ENCODE assay signal across 13 mouse cellular contexts in the genomic region with DNA sequence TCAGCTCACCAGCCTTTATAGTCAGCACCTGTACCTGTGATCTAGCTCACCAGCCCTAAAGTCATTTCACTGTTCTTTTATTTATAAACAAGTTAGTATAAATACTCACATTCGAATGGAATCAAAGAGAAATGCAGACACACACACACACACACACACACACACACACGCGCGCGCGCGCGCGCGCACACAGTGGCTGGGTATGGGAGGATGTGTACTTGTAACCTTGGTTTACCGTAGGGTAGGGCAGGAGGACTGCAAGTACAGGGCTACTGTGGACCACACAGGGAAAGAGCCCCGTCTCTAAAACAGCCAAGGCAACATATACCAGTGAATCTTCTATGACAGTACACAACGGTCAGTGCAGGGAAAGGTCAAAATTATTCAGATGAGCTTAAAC.
DNase-seq lines count a peak whose midpoint lies in the region; TF ChIP-seq lines count a peak whose summit lies in the region.
"Had no signal": no experiment of that assay in that cellular context is flagged by ENCODE, and none has a peak within 500 bp of the region (broad histone marks: within the 10 kb centered on the region; RNA-seq: fewer than 3 reads in every experiment).

No protein-coding gene starts in this region.

- WGBS in lung, adult 2 months: 91% methylated on average over 13 of the region's 13 CpGs

- no peak for TF ChIP-seq CTCF in layer of hippocampus, adult 2 months (conservative IDR thresholded peaks at IDR 0.05)
- TF ChIP-seq CTCF in lung, adult 2 months (IDR thresholded peaks at IDR 0.05; ENCODE audit: insufficient read depth, low read length): no peak

- H3K4me1 ChIP-seq in lung, adult 2 months (ENCODE audit: control insufficient read depth, insufficient read depth, low read length): peaks cover 10% of the 10 kb centered on the region; the same call in 1 of the 2 replicates

- TF ChIP-seq POLR2A in lung, adult 2 months (IDR thresholded peaks at IDR 0.05; ENCODE audit: borderline replicate concordance, extremely low read depth, low read depth, low read length): no peak

- DNase-seq in adrenal gland, postnatal 14 days: peak; percentile 37
- no peak for DNase-seq in adrenal gland, postnatal 25 days
- peak in 1 of 2 experiments; percentile 11 for DNase-seq in layer of hippocampus, adult 2 months (ENCODE audit: low spot score in 2 of 2)
- no peak for DNase-seq in layer of hippocampus, postnatal 25 days (ENCODE audit: extremely low spot score in 1 of 2, low spot score in 1 of 2)
- peak; percentile 64 for DNase-seq in CD4-positive, CD25-positive, alpha-beta regulatory T cell, adult 2 months (ENCODE audit: low read depth, low spot score)
- peak; percentile 39 to 43 for DNase-seq in cerebellum, postnatal 25 days
- no peak for DNase-seq in lung, adult 2 months
- no peak for DNase-seq in layer of hippocampus, adult 18-20 months (ENCODE audit: low spot score in 2 of 2)
- DNase-seq: gastrocnemius, postnatal 36 days; kidney, postnatal 10 days; lung, postnatal 14 days; right cerebral cortex, adult 18-20 months had no signal

- H3K27ac ChIP-seq in layer of hippocampus, adult 2 months: peak overlapping the region; percentile 67
- H3K27ac ChIP-seq: liver, embryonic 14.5 days had no signal

- peak overlapping the region; percentile 30 for H3K4me3 ChIP-seq in layer of hippocampus, adult 2 months
- no peak overlapping the region for H3K4me3 ChIP-seq in lung, adult 2 months (replicated peaks; ENCODE audit: extremely low read depth, low read depth, low read length)

Comparison
In these comparisons a context has a peak if more than half of its experiments do, and no peak if none do; other contexts are left out.
1. DNase-seq: peak in adrenal gland, postnatal 14 days (single experiment), CD4-positive, CD25-positive, alpha-beta regulatory T cell, adult 2 months (single experiment) and cerebellum, postnatal 25 days (2 of 2); none in adrenal gland, postnatal 25 days (single experiment), layer of hippocampus, postnatal 25 days (0 of 2), lung, adult 2 months (single experiment) and layer of hippocampus, adult 18-20 months (0 of 2).